Mouse (Mus musculus) retina, postnatal 1 day (tissue): ENCODE measurements around the gene Cphx1.
A peak's percentile ranks its signal among the peaks of the same experiment; 100 is the strongest.
"Not testable (repeated sequence)": the region's sequence is repeated elsewhere in the genome, so short reads cannot be mapped to it uniquely, and the experiment has no call there.

Experiments used
- DNase-seq: peaks from one replicate; pipeline ENCODE4 v3.0.0-alpha.2; 2012

Gene Cphx1

GRCm38 (mm10) chr14:25938004-25938403 lies at the start of gene Cphx1:
Cphx1 (plus strand) TSS chr14:25938304.
- DNase-seq: not testable (repeated sequence)

- not testable (repeated sequence) for DNase-seq
These were observed 43.5 kb upstream of the Cphx1 start for GRCm38 (mm10) chr14:25894566-25894965.

- not testable (repeated sequence) for DNase-seq
These were observed 42.4 kb upstream of the Cphx1 start for GRCm38 (mm10) chr14:25895686-25896085.

GRCm38 (mm10) chr14:25903000-25903399 lies 35.1 kb upstream of the Cphx1 start, which contains the start of gene Plac9a:
Plac9a (minus strand) TSS chr14:25903100.
- DNase-seq: not testable (repeated sequence)

- not testable (repeated sequence) for DNase-seq
These were observed 32.9 kb upstream of the Cphx1 start for GRCm38 (mm10) chr14:25905243-25905642.

- not testable (repeated sequence) for DNase-seq
These were observed 30.8 kb upstream of the Cphx1 start for GRCm38 (mm10) chr14:25907272-25907671.

GRCm38 (mm10) chr14:25908976-25909375 lies 29.1 kb upstream of the Cphx1 start:
- DNase-seq: not testable (repeated sequence)

- not testable (repeated sequence) for DNase-seq
These were observed 19.5 kb upstream of the Cphx1 start for GRCm38 (mm10) chr14:25918427-25919170.

GRCm38 (mm10) chr14:25926814-25927561 lies 11.1 kb upstream of the Cphx1 start:
- not testable (repeated sequence) for DNase-seq

GRCm38 (mm10) chr14:25927562-25927881 lies 10.6 kb upstream of the Cphx1 start, which contains the start of gene Tmem254a:
Tmem254a (minus strand) TSS chr14:25927672.
- DNase-seq: not testable (repeated sequence)

GRCm38 (mm10) chr14:25936867-25937630 lies 1.1 kb upstream of the Cphx1 start:
- not testable (repeated sequence) for DNase-seq

GRCm38 (mm10) chr14:25957861-25958260 lies 19.8 kb downstream of the Cphx1 start:
- not testable (repeated sequence) for DNase-seq

GRCm38 (mm10) chr14:25978371-25979241 lies 40.5 kb downstream of the Cphx1 start, which contains the start of gene Duxbl1:
Duxbl1 (plus strand) TSS chr14:25978577.
- not testable (repeated sequence) for DNase-seq

GRCm38 (mm10) chr14:25979242-25979941 lies 41.3 kb downstream of the Cphx1 start:
- DNase-seq: peak; percentile 68

GRCm38 (mm10) chr14:25981880-25982279 lies 43.8 kb downstream of the Cphx1 start:
- DNase-seq: peak; percentile 0
